Mouse (Mus musculus) CH12.LX (cell line): ENCODE data around the gene Dscam. TPM values are rescaled to one million over a fixed set of nuclear protein-coding genes. Genes with fewer than 3 reads are reported as not detected.

ENCODE experiments used
- DNase-seq: peaks from one replicate; pipeline ENCODE4 v3.0.0-alpha.2; 2013; ENCODE audit errors: extremely low read depth
- H3K27ac ChIP-seq: 2 replicates; pipeline ENCODE4 v1.5.1; 2012; ENCODE audit warnings: low read depth, mild to moderate bottlenecking, control low read depth, moderate library complexity; ENCODE audit not compliant: insufficient read depth
- H3K27me3 ChIP-seq: replicated peaks from 2 replicates; pipeline ENCODE3; 2012; ENCODE audit warnings: inconsistent platforms
- H3K36me3 ChIP-seq, 2 experiments: replicated peaks in 1 of 2; 2 replicates each; pipeline versions ENCODE3 to v1.6.1; 2012; ENCODE audit warnings: inconsistent platforms in 1 of 2, low read length in 1 of 2, mild to moderate bottlenecking in 1 of 2, mixed read lengths in 1 of 2, moderate library complexity in 1 of 2; ENCODE audit not compliant: control insufficient read depth in 1 of 2, insufficient read depth in 1 of 2
- H3K4me1 ChIP-seq, 2 experiments: 2 replicates each; pipeline ENCODE4 v1.6.1; 2012; ENCODE audit warnings: inconsistent platforms in 1 of 2, moderate library complexity in 1 of 2; ENCODE audit not compliant: insufficient read depth in 2 of 2, control insufficient read depth in 1 of 2
- H3K4me2 ChIP-seq: 2 replicates; pipeline ENCODE4 v1.6.1; 2012; ENCODE audit warnings: low read depth, mild to moderate bottlenecking, control low read depth; ENCODE audit not compliant: poor library complexity, insufficient read depth, severe bottlenecking
- H3K4me3 ChIP-seq, 3 experiments: fragments of 150-350 bp in 1 of 3; sonication (generic) in 1 of 3; replicated peaks in 1 of 3; 2 replicates each; pipeline versions ENCODE3 to v1.5.1; 2011 to 2012; ENCODE audit warnings: low read depth in 2 of 3, low read length in 2 of 3, mild to moderate bottlenecking in 2 of 3, moderate library complexity in 2 of 3, control low read depth in 1 of 3, improper control_type of control experiment in 1 of 3, inconsistent platforms in 1 of 3, mixed read lengths in 1 of 3; ENCODE audit not compliant: poor library complexity in 1 of 3
- H3K79me2 ChIP-seq: replicated peaks from 2 replicates; pipeline ENCODE4 v1.6.1; 2012; ENCODE audit warnings: mild to moderate bottlenecking, moderate library complexity; ENCODE audit not compliant: control insufficient read depth, poor library complexity, insufficient read depth, severe bottlenecking; ENCODE audit errors: extremely low read depth
- H3K9ac ChIP-seq: 2 replicates; pipeline ENCODE4 v1.6.1; 2012; ENCODE audit warnings: low read depth, mild to moderate bottlenecking, control low read depth, moderate library complexity; ENCODE audit not compliant: insufficient read depth
- H3K9me3 ChIP-seq: replicated peaks from 2 replicates; pipeline ENCODE3; 2012; ENCODE audit warnings: low read length, inconsistent platforms, mixed read lengths
- CHD1 ChIP-seq: IDR thresholded peaks from 2 replicates; pipeline ENCODE4 v1.6.1; 2012; ENCODE audit warnings: low read depth, low read length, improper control_type of control experiment, inconsistent platforms
- CTCF ChIP-seq, 2 experiments: IDR thresholded peaks in 1 of 2; conservative IDR thresholded peaks in 1 of 2; 2 replicates each; pipeline ENCODE4 v1.5.1; 2011 to 2012; ENCODE audit warnings: low read depth in 2 of 2, low read length in 2 of 2, improper control_type of control experiment in 1 of 2, inconsistent platforms in 1 of 2, mild to moderate bottlenecking in 1 of 2, moderate library complexity in 1 of 2
- GABPA ChIP-seq: IDR thresholded peaks from 2 replicates; pipeline ENCODE4 v1.6.1; 2012; ENCODE audit warnings: low read depth, low read length, improper control_type of control experiment, inconsistent platforms; ENCODE audit not compliant: insufficient replicate concordance
- MAFK ChIP-seq: IDR thresholded peaks from 2 replicates; pipeline ENCODE4 v1.6.1; 2011; ENCODE audit warnings: low read length, improper control_type of control experiment; ENCODE audit not compliant: insufficient replicate concordance
- MAZ ChIP-seq: IDR thresholded peaks from 2 replicates; pipeline ENCODE4 v1.6.1; 2012; ENCODE audit warnings: low read depth, mild to moderate bottlenecking, inconsistent platforms, low read length, improper control_type of control experiment, moderate library complexity
- PAX5 ChIP-seq: IDR thresholded peaks from 2 replicates; pipeline ENCODE4 v1.6.1; 2012; ENCODE audit warnings: low read length, inconsistent platforms, mixed read lengths
- RAD21 ChIP-seq: IDR thresholded peaks from 2 replicates; pipeline ENCODE4 v1.6.1; 2011; ENCODE audit warnings: low read depth, mild to moderate bottlenecking, low read length, improper control_type of control experiment, moderate library complexity
- TBP ChIP-seq: conservative IDR thresholded peaks from 2 replicates; pipeline ENCODE4 v1.6.1; 2011; ENCODE audit warnings: low read depth, low read length, improper control_type of control experiment
- USF2 ChIP-seq: conservative IDR thresholded peaks from 2 replicates; pipeline ENCODE4 v1.6.1; 2011; ENCODE audit warnings: low read depth, low read length, improper control_type of control experiment
- ZC3H11A ChIP-seq: IDR thresholded peaks from 2 replicates; pipeline ENCODE4 v1.6.1; 2012; ENCODE audit warnings: low read depth, mild to moderate bottlenecking, inconsistent platforms, low read length, improper control_type of control experiment
- dilution Hi-C: fragments of 300-500 bp; cut with MboI; formaldehyde crosslinking; loops from 2 replicates; pipeline ENCODE4 v1.14.3; 2020; ENCODE audit warnings: low sequenced_read_pairs; ENCODE audit not compliant: extremely low pct_unique_long_range_greater_than_20kb, extremely low pct_ligation_motif_present
- in situ Hi-C: fragments of 300-500 bp; cut with MboI; formaldehyde crosslinking; loops from 3 replicates; pipeline ENCODE4 v1.14.3; 2019; ENCODE audit warnings: low sequenced_read_pairs, low pct_ligation_motif_present, low pct_unique_long_range_greater_than_20kb, mixed read lengths
- polyA plus RNA-seq: library from polyadenylated mRNA; unstranded; fragments of >175 nt; gene quantifications from 2 replicates; pipeline ENCODE4 v1.2.1, GENCODE M21; 2012; ENCODE audit warnings: low read depth; ENCODE audit not compliant: insufficient read length
- total RNA-seq, 2 experiments: library from RNA; depleted of rRNA; stranded (reverse); fragments of 300-350 nt in 1 of 2; fragments of >200 nt in 1 of 2; gene quantifications; 2 replicates each; pipeline ENCODE4 v1.2.3; 2012 to 2014

Gene Dscam
- total and polyA plus RNA-seq, 3 experiments: under 0.01 to 0.39 (median 0.12) TPM

GRCm38 (mm10) chr16:97166166-97166565 lies 4.4 kb downstream of the Dscam start:
- H3K27ac ChIP-seq: no peak overlapping the region
- no peak overlapping the region for H3K9ac ChIP-seq
- H3K4me1 ChIP-seq: peaks cover 0 to 44% of the 10 kb centered on the region in 2 experiments; a peak in 3 of 4 replicates
- in situ Hi-C loops (no loop called here), dilution Hi-C loops (no loop called here)
- peaks cover 7% of the 10 kb centered on the region for H3K9me3 ChIP-seq
- H3K4me2 ChIP-seq: no peak overlapping the region
- H3K27me3 ChIP-seq: no peaks in the 10 kb centered on the region
- H3K79me2 ChIP-seq: no peaks in the 10 kb centered on the region
- no peak overlapping the region for H3K4me3 ChIP-seq
- H3K36me3 ChIP-seq: no peaks in the 10 kb centered on the region
- no peak for TF ChIP-seq ZC3H11A
- no peak for TF ChIP-seq RAD21
- TF ChIP-seq MAZ: no peak
- TF ChIP-seq USF2: no peak
- no peak for TF ChIP-seq GABPA
- TF ChIP-seq CHD1: no peak
- TF ChIP-seq, all 38 proteins: peak for 0
- no peak for DNase-seq

- Histone ChIP-seq H3K27ac (no peak overlapping the region), H3K4me2 (no peak overlapping the region), H3K27me3 (no peaks in the 10 kb centered on the region), H3K79me2 (no peaks in the 10 kb centered on the region), H3K9ac (no peak overlapping the region), H3K4me1 (peaks cover 0 to 44% of the 10 kb centered on the region in 2 experiments; a peak in 3 of 4 replicates), H3K4me3 (no peak overlapping the region), H3K36me3 (no peaks in the 10 kb centered on the region), H3K9me3 (peaks cover 4% of the 10 kb centered on the region)
- in situ Hi-C loops (no loop called here), dilution Hi-C loops (no loop called here)
- no peak for DNase-seq
- TF ChIP-seq PAX5 (no peak), CTCF (conservative IDR thresholded peaks at IDR 0.05 in 1 of 2, IDR thresholded peaks at IDR 0.05 in 1 of 2; ENCODE audit: low read depth in 2 of 2, low read length in 2 of 2) (peak in 1 of 2 experiments; percentile 42; a peak in 2 of 4 replicates), RAD21 (peak; percentile 16)
Observed at GRCm38 (mm10) chr16:97165444-97166121, 5.0 kb downstream of the Dscam start.

GRCm38 (mm10) chr16:97158279-97158678 lies 12.3 kb downstream of the Dscam start:
- Histone ChIP-seq H3K4me1 (no peaks in the 10 kb centered on the region), H3K9ac (no peak overlapping the region), H3K4me2 (no peak overlapping the region), H3K27ac (no peak overlapping the region), H3K79me2 (no peaks in the 10 kb centered on the region), H3K36me3 (no peaks in the 10 kb centered on the region), H3K27me3 (no peaks in the 10 kb centered on the region), H3K4me3 (no peak overlapping the region), H3K9me3 (no peaks in the 10 kb centered on the region)
- no peak for DNase-seq
- in situ Hi-C loops: no loop called here
- dilution Hi-C loops: no loop called here
- no peak for TF ChIP-seq TBP
- peak; percentile 72; the same call in 1 of the 2 replicates for TF ChIP-seq MAFK
